Mouse (Mus musculus) left cerebral cortex, adult 2 months (tissue): ENCODE results near the gene Ttc28. TPM values are rescaled to one million over a fixed set of nuclear protein-coding genes. Genes with fewer than 3 reads are reported as not detected.

Experiments used
- DNase-seq, 2 experiments: peaks; one replicate each; pipeline ENCODE4 v3.0.0; 2021 to 2022; ENCODE audit warnings: low spot score in 2 of 2, mixed read lengths in 1 of 2; ENCODE audit errors: extremely low spot score in 1 of 2
- H3K27ac ChIP-seq: fragments of 200-600 bp; 2 replicates; pipeline ENCODE4 v1.8.1; 2022
- H3K4me3 ChIP-seq: fragments of 200-600 bp; 2 replicates; pipeline ENCODE4 v1.8.1; 2022
- CTCF ChIP-seq: fragments of 200-600 bp; IDR thresholded peaks from 2 replicates; pipeline ENCODE4 v1.8.1; 2022; ENCODE audit warnings: antibody characterized with exemption, mild to moderate bottlenecking, moderate library complexity
- intact Hi-C: fragments of 180-260 bp; cut with DNase I; formaldehyde crosslinking; loops from one replicate; pipeline ENCODE4 v1.15.1; 2025
- total RNA-seq, 2 experiments: library from RNA; stranded (reverse); gene quantifications; 2 replicates each; pipeline ENCODE4 v1.2.3; 2021

Gene Ttc28
- total RNA-seq, 2 experiments from 2014 or later = 12.0 to 12.8 TPM

- intact Hi-C loops = loop anchor here (10.0 kb wide), 1 partner anchor 617 kb away; no protein-coding TSS in a partner anchor
- DNase-seq = no peak
- peak overlapping the region; percentile 74; the same call in 1 of the 2 replicates for H3K27ac ChIP-seq
- no peak overlapping the region for H3K4me3 ChIP-seq
- no peak for TF ChIP-seq CTCF
These were observed 382.4 kb downstream of the Ttc28 start for GRCm38 (mm10) chr5:111261733-111262573.

DNA sequence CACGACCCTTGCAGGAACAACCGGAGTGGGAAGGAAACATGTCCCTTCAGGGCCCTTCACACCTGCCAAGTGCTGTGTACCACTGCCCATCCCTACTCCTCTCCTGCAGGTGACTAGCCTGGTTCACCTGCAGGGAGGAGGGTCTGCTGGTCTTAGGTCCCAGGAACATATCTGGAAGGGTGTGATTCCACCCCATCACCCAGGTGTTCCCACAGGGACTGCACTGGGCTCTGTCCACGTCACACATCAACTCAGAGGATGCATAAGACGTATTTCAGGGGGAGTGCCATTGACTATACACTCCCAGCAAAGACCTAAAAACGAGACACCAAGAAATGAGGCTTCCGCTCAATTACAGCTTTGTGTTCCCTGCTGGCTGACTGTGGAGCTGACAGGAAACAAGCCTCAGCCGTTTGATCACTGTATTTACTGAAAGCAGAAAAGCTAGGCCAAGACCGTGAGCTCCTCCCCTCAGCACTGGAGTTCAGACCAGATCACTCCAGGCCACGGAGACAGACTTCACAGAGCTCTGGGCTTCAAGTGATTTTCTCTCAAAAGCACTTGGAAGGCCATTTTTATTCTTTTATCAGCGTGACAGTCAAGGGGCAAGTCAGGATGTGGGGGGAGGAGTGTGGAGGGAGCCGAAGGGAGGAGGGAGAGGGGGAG, 383.1 kb downstream of the Ttc28 start:
- peak overlapping the region; percentile 74; the same call in 1 of the 2 replicates for H3K27ac ChIP-seq
- intact Hi-C loops = loop anchor here (10.0 kb wide), 1 partner anchor 618 kb away; no protein-coding TSS in a partner anchor
- peak; percentile 21 for TF ChIP-seq CTCF
- no peak for DNase-seq
- no peak overlapping the region for H3K4me3 ChIP-seq

DNA sequence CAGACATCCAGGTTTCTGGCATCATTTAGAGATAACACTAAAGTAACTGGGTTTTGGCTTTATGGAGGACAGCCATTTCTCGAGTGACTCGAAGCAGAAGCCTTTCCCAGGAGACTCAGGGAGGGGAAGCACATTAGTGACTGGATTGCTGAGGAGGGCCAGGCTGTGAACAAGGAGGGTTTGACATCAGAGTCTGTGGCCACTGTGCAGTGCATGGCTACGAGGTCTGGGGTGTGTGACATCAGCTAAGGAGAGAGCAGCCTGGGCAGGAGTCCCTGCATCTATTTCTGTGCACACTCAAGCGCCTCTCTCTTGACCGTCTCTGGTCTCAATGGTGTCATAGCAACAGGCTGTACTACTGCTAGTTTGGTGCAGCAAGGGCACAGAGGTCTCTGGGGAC, 383.8 kb downstream of the Ttc28 start:
- no peak for DNase-seq
- intact Hi-C loops = loop anchor here (10.0 kb wide), 1 partner anchor 619 kb away; no protein-coding TSS in a partner anchor
- Histone ChIP-seq H3K27ac (peak overlapping the region; percentile 72), H3K4me3 (no peak overlapping the region)
- no peak for TF ChIP-seq CTCF

DNA sequence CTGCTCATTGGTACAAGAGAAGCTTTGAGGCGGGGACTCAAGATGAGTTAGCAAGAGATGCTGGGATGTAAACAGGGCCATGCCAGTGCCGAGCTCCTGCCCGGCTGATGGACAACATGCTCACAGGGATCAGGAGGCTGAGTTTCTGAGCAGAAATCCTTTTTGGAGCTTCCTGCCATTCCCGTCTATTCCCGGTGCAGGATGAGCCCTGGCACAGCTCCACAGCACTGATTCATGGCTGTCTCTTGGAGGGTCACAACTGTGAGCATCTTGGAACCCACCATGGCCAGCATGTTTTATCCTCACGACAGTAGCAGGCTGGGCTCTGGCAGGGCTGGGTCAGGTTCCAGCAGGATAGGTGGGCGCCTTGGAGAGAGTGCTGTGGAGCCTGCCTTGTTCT, 384.9 kb downstream of the Ttc28 start:
- intact Hi-C loops = loop anchor here (10.0 kb wide), 1 partner anchor 620 kb away; no protein-coding TSS in a partner anchor
- H3K27ac ChIP-seq = no peak overlapping the region
- DNase-seq = no peak
- H3K4me3 ChIP-seq = no peak overlapping the region
- no peak for TF ChIP-seq CTCF

- no peak for TF ChIP-seq CTCF
- DNase-seq = no peak
- peak overlapping the region; percentile 29 for H3K27ac ChIP-seq
- no peak overlapping the region for H3K4me3 ChIP-seq
- intact Hi-C loops = loop anchor here (5.0 to 10.0 kb wide), 2 partner anchors 479 to 622 kb away; no protein-coding TSS in a partner anchor
These were observed 387.1 kb downstream of the Ttc28 start for GRCm38 (mm10) chr5:111266658-111267057.

DNA sequence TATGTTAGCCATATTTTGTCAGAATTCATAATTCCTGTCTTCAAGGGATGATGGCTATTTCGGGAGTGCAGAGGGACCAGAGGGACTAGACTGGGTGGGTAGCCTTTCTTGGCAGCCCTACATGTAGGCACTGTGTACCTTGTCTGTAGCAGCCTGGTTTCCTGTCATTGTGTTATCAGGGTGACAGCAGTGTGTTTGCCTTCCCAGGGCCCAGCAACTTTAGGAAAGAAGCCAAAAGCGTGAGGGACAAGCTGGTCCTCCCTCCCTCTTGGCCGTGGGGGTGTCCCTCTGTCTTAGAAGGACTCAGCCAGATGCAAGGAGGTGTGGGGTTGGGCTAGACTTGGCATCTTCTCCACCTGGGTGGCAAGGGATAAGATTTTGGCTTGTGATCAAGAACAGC, 387.5 kb downstream of the Ttc28 start:
- TF ChIP-seq CTCF = no peak
- H3K27ac ChIP-seq = peak overlapping the region; percentile 29
- DNase-seq = no peak
- no peak overlapping the region for H3K4me3 ChIP-seq
- intact Hi-C loops = loop anchor here (5.0 to 10.0 kb wide), 2 partner anchors 480 to 622 kb away; no protein-coding TSS in a partner anchor

GRCm38 (mm10) chr5:111268852-111269251, 389.2 kb downstream of the Ttc28 start:
- H3K27ac ChIP-seq = no peak overlapping the region

GRCm38 (mm10) chr5:111269613-111270205, 390.1 kb downstream of the Ttc28 start:
- DNase-seq = peak; percentile 40 to 65
- intact Hi-C loops = loop anchor here (5.0 to 10.0 kb wide), 3 partner anchors 482 to 885 kb away; no protein-coding TSS in a partner anchor
- Histone ChIP-seq H3K27ac (no peak overlapping the region), H3K4me3 (no peak overlapping the region)
- TF ChIP-seq CTCF = peak; percentile 88

More at GRCm38 (mm10) chr5:111268852-111269251, 389.2 kb downstream of the Ttc28 start:
- TF ChIP-seq CTCF = no peak
- intact Hi-C loops = loop anchor here (5.0 to 10.0 kb wide), 2 partner anchors 482 to 624 kb away; no protein-coding TSS in a partner anchor
- no peak overlapping the region for H3K4me3 ChIP-seq
- no peak for DNase-seq

GRCm38 (mm10) chr5:111270246-111271002, 390.8 kb downstream of the Ttc28 start:
- TF ChIP-seq CTCF = no peak
- DNase-seq = no peak
- Histone ChIP-seq H3K4me3 (no peak overlapping the region), H3K27ac (no peak overlapping the region)
- intact Hi-C loops = loop anchor here (10.0 kb wide), 1 partner anchor 884 kb away; no protein-coding TSS in a partner anchor

GRCm38 (mm10) chr5:111273589-111273988, 394.0 kb downstream of the Ttc28 start:
- no peak overlapping the region for H3K27ac ChIP-seq
- intact Hi-C loops = loop anchor here (1.0 to 10.0 kb wide), 2 partner anchors 68 to 881 kb away; no protein-coding TSS in a partner anchor
- no peak overlapping the region for H3K4me3 ChIP-seq
- peak; percentile 79 to 81 for DNase-seq
- peak; percentile 85 for TF ChIP-seq CTCF

- no peak for DNase-seq
- no peak overlapping the region for H3K27ac ChIP-seq
- TF ChIP-seq CTCF = no peak
- H3K4me3 ChIP-seq = no peak overlapping the region
- intact Hi-C loops = loop anchor here (10.0 kb wide), 1 partner anchor 880 kb away; no protein-coding TSS in a partner anchor
These were observed 395.3 kb downstream of the Ttc28 start for GRCm38 (mm10) chr5:111274948-111275347.
